Mouse (Mus musculus) liver, adult 2 months (tissue): ENCODE data around the gene Slc16a2. TPM values are rescaled to one million over a fixed set of nuclear protein-coding genes. Genes with fewer than 3 reads are reported as not detected.
A peak's percentile ranks its signal among the peaks of the same experiment; 100 is the strongest.

Source experiments
- DNase-seq: peaks from one replicate; pipeline ENCODE4 v3.0.0-alpha.2; 2011; ENCODE audit warnings: low read depth, low spot score; ENCODE audit errors: extremely low read depth
- H3K27ac ChIP-seq: fragments of 200-500 bp; replicated peaks from 2 replicates; pipeline ENCODE4 v1.5.1; 2012; ENCODE audit warnings: low read depth, mild to moderate bottlenecking, control low read depth, inconsistent platforms, low read length; ENCODE audit not compliant: insufficient read depth
- H3K27me3 ChIP-seq: fragments of 200-500 bp; 2 replicates; pipeline ENCODE4 v1.6.1; 2012; ENCODE audit warnings: mild to moderate bottlenecking, moderate library complexity, low read length, inconsistent platforms; ENCODE audit not compliant: control insufficient read depth, insufficient read depth
- H3K36me3 ChIP-seq: fragments of 200-500 bp; 2 replicates; pipeline ENCODE4 v1.6.1; 2012; ENCODE audit warnings: low read length, inconsistent platforms; ENCODE audit not compliant: control insufficient read depth, insufficient read depth
- H3K4me1 ChIP-seq: fragments of 200-500 bp; 2 replicates; pipeline ENCODE4 v1.6.1; 2011; ENCODE audit warnings: low read length; ENCODE audit not compliant: control insufficient read depth, insufficient read depth
- H3K4me3 ChIP-seq: fragments of 200-500 bp; 2 replicates; pipeline ENCODE4 v1.5.1; 2011; ENCODE audit warnings: low read depth, mild to moderate bottlenecking, control low read depth, low read length, moderate library complexity; ENCODE audit not compliant: insufficient read depth
- H3K79me2 ChIP-seq: fragments of 200-500 bp; 2 replicates; pipeline ENCODE4 v1.6.1; 2012; ENCODE audit warnings: inconsistent platforms, mild to moderate bottlenecking, low read length, moderate library complexity; ENCODE audit not compliant: control insufficient read depth, insufficient read depth
- H3K9ac ChIP-seq: fragments of 200-500 bp; 2 replicates; pipeline ENCODE4 v1.6.1; 2012; ENCODE audit warnings: low read depth, mild to moderate bottlenecking, control low read depth, inconsistent platforms, low read length
- CTCF ChIP-seq: fragments of 200-500 bp; IDR thresholded peaks from 2 replicates; pipeline ENCODE4 v1.5.1; 2011; ENCODE audit warnings: low read depth, low read length, control low read depth
- POLR2A ChIP-seq: fragments of 200-500 bp; IDR thresholded peaks from 2 replicates; pipeline ENCODE4 v1.6.1; 2011; ENCODE audit warnings: low read length, control low read depth; ENCODE audit not compliant: insufficient read depth; ENCODE audit errors: extremely low read depth
- WGBS: fragments of 180-500 bp; shearing (Covaris S2); methylation state at CpG from one replicate; pipeline ENCODE4 v1.1.7; 2018; 5-methylcytosine and 5-hydroxymethylcytosine counted together
- polyA plus RNA-seq: library from polyadenylated mRNA; depleted of rRNA; stranded (reverse); fragments of >200 nt; gene quantifications from 2 replicates; pipeline ENCODE4 v1.2.3, GENCODE M21; 2012; rRNA removed
- total RNA-seq: library from RNA; depleted of rRNA; stranded (reverse); fragments of >200 nt; gene quantifications from 2 replicates; pipeline ENCODE4 v1.2.3, GENCODE M21; 2014; rRNA removed

The Slc16a2 gene
- 32.7 and 42.4 TPM in 2 replicates for total RNA-seq
- polyA plus RNA-seq, result 150 and 197 TPM in 2 replicates

GRCm38 (mm10) chrX:103821832-103822196, at the start of gene Slc16a2:
Gene Slc16a2 (minus strand): TSS chrX:103821983.
- Histone ChIP-seq H3K9ac (peak within 1 kb of the TSS; percentile 95), H3K36me3 (no peaks in the 10 kb centered on the region), H3K4me1 (peaks cover 16% of the 10 kb centered on the region), H3K79me2 (peaks cover 9% of the 10 kb centered on the region; the same call in 1 of the 2 replicates), H3K27me3 (no peaks in the 10 kb centered on the region), H3K4me3 (peak within 1 kb of the TSS; percentile 98), H3K27ac (peak within 1 kb of the TSS; percentile 99)
- WGBS, result under 1% methylated on average over 16 of the region's 17 CpGs
- DNase-seq, result peak; percentile 76
- TF ChIP-seq POLR2A (peak; percentile 72), CTCF (no peak)

DNA sequence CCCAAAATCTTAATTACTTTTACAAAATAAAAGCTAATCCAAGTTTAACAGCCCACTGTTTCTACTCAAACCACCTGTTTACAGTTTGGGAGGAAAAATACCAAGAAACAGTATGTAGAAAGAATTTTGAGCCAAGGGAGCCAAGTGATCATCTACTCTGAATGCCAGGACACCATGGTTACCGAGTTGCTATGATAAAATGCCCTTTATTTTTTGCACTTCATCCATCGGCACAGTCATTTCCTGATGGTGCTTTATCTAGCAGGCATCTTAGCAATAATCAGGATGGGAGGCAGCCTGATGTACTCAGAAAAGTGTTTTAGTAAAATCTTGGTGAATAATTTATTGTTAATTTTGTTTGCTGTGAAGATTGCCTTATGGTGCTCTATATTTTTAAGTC, 41.7 kb upstream of the Slc16a2 start:
- TF ChIP-seq POLR2A, result no peak
- TF ChIP-seq CTCF, result no peak
- Histone ChIP-seq H3K36me3 (no peaks in the 10 kb centered on the region), H3K4me3 (no peak overlapping the region), H3K27me3 (no peaks in the 10 kb centered on the region), H3K4me1 (no peaks in the 10 kb centered on the region), H3K9ac (no peak overlapping the region), H3K79me2 (no peaks in the 10 kb centered on the region), H3K27ac (no peak overlapping the region)
- WGBS, result 64% methylated on average over 2 of the region's 2 CpGs
- no peak for DNase-seq

DNA sequence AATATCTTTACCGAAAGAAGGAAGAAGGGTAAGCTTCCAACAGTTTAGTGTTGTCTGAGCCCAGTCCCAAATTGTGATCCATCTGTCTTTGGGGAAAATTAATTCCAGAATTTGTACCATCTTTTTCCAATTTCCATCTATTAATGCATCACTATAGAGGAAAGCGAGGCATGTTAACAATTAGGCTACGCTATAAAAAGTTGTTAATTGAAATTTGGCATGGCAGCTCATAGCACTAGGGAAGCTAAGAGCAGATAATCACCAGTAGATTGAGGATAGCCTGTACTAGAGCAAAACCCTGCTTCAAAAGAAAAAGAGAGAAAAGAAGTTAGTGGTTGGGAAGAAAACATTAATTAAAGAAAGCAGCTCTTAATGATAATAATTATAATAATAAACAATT, 41.1 kb upstream of the Slc16a2 start:
- H3K4me1 ChIP-seq, result no peaks in the 10 kb centered on the region
- no peak for DNase-seq
- H3K79me2 ChIP-seq, result no peaks in the 10 kb centered on the region
- H3K9ac ChIP-seq, result no peak overlapping the region
- no peaks in the 10 kb centered on the region for H3K36me3 ChIP-seq
- WGBS, result 95% methylated on average over 3 of the region's 3 CpGs
- no peak overlapping the region for H3K27ac ChIP-seq
- H3K27me3 ChIP-seq, result no peaks in the 10 kb centered on the region
- TF ChIP-seq POLR2A (no peak), CTCF (no peak)
- H3K4me3 ChIP-seq, result no peak overlapping the region

GRCm38 (mm10) chrX:103845266-103845665, 23.5 kb upstream of the Slc16a2 start:
- H3K27me3 ChIP-seq, result no peaks in the 10 kb centered on the region
- no peak overlapping the region for H3K4me3 ChIP-seq
- no peak overlapping the region for H3K9ac ChIP-seq
- no peak for TF ChIP-seq POLR2A
- no peak for TF ChIP-seq CTCF
- H3K27ac ChIP-seq, result no peak overlapping the region
- 21% methylated on average over 2 of the region's 2 CpGs for WGBS
- no peaks in the 10 kb centered on the region for H3K79me2 ChIP-seq
- peak; percentile 50 for DNase-seq
- H3K4me1 ChIP-seq, result no peaks in the 10 kb centered on the region
- no peaks in the 10 kb centered on the region for H3K36me3 ChIP-seq

DNA sequence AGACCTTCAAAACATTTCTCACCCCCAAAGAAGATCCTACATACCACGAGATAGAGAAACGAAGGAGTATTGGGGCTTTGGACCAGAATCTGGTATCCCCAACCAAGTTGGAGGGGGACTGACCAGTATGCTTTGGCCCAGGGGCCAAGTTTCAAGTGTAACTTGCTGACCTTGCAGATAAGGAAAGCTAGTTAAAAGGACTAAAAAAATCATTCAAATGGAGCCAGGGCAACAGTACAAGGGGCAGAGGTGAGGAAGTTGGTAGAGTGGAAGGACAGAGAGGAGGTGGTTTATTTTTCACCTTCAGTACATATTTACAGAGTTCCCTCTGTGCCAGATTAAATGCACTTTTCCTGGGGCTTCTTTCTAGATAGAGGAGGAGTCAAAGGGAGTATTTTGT, 7.1 kb upstream of the Slc16a2 start:
- Histone ChIP-seq H3K4me3 (no peak overlapping the region), H3K27ac (no peak overlapping the region), H3K27me3 (no peaks in the 10 kb centered on the region), H3K9ac (no peak overlapping the region), H3K36me3 (no peaks in the 10 kb centered on the region), H3K79me2 (no peaks in the 10 kb centered on the region), H3K4me1 (no peaks in the 10 kb centered on the region; the same call in 1 of the 2 replicates)
- WGBS, result 19% methylated on average over 2 of the region's 2 CpGs
- TF ChIP-seq CTCF, result no peak
- DNase-seq, result peak; percentile 89

DNA sequence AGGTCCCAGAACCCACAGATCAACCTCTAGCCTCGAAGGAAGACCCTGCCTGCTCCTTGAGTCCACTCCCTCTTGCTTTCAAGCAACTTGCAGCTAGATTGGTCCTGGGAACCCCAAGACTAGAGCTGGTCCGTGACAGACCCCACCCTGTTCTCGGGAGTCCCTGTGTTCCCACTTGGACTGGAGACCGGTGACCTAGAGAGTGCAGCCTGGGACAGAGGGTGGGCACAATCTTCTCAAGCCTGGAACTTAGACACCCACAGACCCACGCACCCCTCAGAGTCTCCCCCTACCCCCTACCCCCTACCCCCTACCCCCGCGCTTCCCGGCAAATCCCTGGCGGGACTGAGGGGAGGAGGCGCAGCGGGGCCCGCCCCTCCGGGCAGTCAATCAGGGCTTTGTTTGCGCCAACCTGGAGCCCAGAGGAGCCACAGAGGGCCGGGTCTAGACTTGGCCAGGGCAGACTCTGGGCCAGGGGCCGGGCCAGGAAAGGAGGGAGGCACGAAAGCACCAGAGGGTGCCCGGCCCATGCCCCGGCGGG, 558 bp upstream of the Slc16a2 start:
- Histone ChIP-seq H3K9ac (peak overlapping the region; percentile 93), H3K79me2 (peaks cover 9% of the 10 kb centered on the region; the same call in 1 of the 2 replicates), H3K4me1 (peaks cover 13% of the 10 kb centered on the region), H3K27ac (peak overlapping the region; percentile 99), H3K27me3 (no peaks in the 10 kb centered on the region), H3K4me3 (peak overlapping the region; percentile 66), H3K36me3 (no peaks in the 10 kb centered on the region)
- DNase-seq, result peak; percentile 66
- 1% methylated on average over 20 of the region's 20 CpGs for WGBS
- no peak for TF ChIP-seq POLR2A
- no peak for TF ChIP-seq CTCF
